Mouse (Mus musculus): ENCODE measurements around the gene Frem2.

Frem2 gene

DNA sequence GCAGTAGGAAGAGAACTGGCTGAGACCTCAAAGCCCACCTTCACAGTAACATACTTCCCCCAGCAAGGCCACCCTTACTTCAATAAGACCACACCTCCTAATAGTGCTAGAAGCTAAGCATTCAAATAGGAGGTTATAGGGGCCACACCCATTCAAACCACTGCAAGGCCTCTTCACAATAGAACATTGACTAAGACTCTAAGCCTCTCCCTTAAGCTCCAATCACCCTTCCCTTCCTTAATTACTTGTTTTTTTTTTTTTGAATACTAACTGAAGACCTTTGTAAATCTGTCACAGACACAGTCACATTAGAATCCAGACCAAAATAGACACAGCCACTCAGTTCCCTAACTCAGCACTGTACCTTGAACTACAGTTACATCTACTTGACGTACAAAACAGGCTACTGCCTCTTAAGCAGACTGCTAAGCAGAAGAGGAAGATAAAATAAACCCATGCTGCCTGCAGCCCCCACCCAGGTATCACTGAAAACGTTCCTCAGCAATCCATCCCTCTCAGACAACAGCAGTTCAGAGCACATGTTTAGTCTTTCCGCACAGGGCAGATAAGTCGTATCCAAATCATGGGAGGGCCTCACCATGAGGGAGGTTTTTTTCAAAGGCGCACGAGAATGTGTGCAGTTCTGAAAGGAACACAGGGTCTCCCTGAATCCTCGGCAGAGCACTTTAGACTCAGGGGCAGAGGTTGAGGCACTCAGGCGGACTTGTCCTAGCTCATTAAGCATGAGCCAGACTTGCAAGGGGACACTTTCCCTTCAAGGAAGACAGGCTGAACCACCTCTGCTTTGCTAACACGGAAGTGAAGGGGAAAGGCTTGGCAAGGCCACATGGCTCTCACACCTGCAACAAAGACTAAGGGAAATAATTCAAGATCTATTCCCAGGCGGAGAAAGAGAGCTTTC lies 101.9 kb downstream of the Frem2 start:
- no peak for DNase-seq (ENCODE audit: low spot score)

DNA sequence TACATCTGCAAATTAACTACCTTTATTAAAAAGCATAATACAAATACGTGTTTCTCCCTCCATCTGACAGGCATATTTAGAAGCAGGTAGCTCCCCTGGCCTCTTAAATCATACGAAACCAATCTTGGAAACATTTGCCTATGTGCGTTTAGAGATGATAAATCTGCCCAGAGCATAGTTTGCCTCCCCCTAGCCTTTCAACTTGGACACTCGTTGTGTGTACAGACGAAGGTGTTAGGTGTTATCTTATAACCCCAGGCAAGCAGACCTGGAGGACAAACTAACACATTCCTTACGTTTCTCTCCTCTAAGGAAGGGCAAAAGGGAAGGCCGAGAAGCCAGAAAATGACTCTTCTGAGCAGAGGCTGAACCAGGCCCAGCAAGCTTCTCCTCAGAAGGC lies 104.5 kb downstream of the Frem2 start:
- DNase-seq (ENCODE audit: low spot score) = no peak

DNA sequence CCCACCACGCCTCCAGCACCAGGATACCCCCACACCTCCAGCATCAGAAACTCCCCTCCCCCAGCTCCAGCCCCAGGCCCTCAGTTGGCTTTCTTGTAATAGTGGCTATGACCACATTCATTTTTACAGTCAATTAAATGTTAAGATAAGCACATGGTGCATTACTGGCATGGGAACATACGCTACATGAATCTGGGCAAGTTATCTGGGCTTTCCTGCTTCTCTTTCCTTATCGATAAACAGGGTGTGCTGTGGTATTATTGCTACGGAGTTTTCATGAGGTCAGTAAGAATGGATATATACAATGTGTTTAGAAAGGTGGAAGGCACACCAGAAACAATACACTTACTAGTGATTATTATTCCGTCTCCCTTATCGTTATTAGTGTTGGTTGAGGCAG lies 125.1 kb downstream of the Frem2 start:
- no peak for DNase-seq (ENCODE audit: low spot score)

DNA sequence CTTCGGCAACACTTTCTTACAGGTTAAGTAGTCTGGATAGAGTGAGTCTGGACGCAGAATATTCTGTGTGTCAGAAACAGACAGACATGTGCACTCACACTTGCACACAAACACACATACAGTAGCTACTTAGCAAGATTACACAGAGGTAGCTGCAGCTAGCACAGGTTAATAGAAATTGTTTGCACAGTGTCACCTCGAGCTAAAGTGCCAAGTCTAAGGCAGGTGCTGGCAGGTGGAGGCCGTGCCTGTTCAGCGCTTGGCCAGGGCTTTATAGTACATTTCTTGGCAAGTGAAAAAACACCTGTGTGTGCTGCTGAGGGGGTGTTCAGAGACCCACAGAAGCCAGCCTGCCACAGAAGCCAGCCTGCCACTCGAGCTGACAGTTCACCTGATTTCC lies 126.8 kb downstream of the Frem2 start:
- no peak for DNase-seq (ENCODE audit: low spot score)

DNA sequence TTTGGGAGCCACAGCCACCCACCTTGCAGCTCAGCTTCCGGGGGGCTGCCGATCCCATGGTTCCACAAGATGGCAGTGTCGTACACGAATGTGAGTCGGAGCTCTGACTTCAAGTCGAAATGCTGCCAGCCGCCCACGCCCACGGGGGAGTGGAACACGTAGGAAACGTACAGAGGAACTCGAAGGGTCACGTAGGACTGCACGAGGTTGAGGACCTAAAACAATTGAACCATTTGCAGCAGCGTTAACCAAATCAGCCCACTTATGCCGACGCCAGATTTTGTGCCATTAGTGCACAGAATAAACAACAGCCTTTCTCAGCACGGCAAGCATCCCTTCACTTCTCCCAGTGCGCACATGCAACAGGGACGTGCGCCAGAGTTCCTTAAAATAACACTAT lies 131.4 kb downstream of the Frem2 start:
- DNase-seq (ENCODE audit: low spot score) = peak; percentile 44

DNA sequence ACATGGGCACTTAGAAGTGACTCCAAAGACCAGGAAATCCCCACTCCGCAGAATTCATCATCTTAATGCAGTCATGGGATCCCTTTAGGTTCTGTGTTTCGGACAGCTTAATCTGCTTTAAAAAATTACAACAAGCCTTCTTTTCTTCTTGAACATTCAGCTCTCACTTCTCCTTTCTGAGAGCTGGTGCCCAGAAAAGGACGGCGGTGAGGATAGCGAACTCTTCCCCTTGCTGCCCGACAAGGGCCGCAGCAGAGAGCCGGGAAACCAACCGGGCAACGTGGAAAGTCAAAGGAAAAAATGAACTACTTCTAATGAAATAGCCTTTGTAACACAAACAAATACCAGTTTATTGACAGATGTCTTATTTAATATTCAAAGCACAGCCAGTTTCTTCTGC lies 134.4 kb downstream of the Frem2 start:
- no peak for DNase-seq (ENCODE audit: low spot score)

DNA sequence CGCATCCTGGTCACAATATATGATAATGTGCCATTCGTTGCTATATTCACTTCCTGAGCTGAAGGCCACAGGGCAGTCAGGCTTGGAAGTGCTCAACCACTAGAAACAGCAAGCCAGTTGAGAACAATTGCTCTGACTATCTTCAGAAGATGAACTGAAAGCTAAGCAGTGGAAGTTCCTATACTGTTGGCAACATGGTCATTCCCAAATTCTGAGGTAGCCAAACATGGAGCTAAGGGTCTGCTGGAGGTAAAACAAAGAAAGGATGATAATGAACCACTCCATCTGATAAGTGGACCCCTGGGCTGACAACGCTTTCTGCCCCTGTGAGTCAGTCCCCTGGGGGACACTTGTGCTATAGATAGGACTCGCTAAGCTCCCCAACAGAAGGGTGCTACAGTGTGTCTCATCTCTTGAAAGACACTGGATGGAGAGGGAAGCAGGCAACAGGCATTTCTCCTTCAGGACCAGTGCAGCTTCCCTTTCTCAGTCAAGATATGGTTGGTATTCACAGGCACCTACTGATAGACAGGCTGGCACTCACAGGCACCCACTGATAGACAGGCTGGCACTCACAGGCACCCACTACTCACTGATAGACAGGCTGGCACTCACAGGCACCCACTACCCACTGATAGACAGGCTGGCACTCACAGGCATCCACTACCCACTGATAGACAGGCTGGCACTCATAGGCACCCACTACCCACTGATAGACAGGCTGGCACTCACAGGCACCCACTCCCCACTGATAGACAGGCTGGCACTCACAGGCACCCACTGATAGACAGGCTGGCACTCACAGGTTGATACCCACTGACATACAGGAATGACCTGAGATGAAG lies 142.7 kb downstream of the Frem2 start:
- DNase-seq (ENCODE audit: low spot score) = no peak

DNA sequence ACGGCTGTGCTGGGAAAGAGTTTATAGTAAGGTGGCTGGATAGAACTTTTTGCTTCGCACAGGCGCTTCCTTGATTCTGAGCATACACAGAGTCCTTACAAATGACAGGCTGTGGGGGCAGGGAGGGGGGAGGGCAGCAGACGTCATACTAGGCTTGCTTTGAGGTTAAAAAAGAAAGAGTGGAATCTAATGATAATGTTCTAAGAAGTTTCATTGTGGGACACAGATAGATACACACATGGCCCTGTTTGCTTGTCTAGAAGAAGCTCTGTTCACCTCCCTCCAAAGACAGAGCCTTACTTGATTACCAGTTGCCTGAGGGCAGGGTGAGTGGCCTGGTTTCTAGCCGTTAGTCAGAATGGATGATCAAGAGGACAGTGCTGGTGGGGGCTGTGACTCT lies 144.1 kb downstream of the Frem2 start:
- DNase-seq (ENCODE audit: low spot score) = no peak

DNA sequence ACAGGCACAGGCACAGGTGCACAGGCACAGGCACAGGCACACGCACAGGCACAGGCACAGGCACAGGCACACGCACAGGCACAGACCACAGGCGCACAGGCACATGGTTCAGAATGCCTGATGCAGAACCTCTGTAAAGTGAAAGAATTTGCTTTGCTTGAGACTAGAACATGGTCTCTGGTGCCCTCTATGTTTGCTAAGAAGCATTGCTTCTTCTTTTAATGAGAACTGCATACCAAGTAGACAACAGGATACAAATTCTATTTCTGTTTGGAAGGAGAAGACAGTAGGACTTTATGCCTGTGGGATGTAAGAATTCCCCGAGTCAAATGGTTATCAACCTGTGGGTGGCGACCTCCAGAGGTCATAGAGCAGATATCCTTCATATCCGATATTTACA lies 154.7 kb downstream of the Frem2 start:
- DNase-seq (ENCODE audit: low spot score) = no peak

DNA sequence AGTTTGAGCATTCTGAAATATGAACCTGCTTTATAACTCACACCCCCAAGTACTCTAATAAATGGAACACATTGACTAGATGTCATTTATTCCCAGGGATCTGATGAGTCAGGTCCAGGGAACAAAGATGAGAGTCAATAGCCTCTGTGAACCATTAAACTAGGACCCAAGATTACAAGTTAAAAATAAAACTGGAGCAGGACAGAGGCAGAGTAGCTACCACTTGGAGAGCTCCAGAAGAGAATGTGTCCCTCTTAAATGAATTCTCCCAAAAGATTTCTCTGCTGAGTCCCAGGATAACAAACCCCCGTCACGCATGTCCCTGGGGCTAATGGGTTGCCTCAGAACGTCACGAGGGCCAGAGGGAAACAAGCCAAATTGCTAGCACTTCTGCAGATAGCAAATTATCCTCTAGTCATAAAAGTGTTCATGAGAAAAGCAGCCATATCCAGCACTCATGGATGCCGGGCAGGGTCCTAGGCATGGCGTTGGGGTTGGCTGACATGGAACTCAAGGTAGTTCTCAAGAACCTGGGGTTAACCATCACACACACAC lies 158.7 kb downstream of the Frem2 start:
- DNase-seq (ENCODE audit: low spot score) = no peak

DNA sequence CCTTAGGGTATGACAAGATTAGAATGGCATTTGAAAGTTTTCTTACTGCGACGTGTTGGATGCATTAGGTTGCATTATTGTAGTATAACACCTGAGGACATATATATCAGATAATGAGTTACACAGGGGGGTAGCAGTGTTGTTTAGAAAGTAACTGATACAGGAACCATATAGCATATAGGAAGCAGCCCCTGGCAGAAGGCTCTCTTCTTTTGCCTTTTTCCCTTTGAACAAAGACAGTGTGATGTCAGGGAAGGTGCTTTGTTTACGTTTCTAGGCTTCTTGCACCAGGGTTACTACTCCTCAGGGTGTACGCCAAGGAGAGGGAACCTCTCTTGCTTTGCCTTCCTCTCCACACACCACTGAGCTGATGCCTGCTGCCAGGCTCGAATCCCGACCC lies 168.8 kb downstream of the Frem2 start, which contains the start of gene Stoml3:
Stoml3 (plus strand) TSS at position 301 of the 400 bp plus-strand sequence.
- no peak for DNase-seq (ENCODE audit: low spot score)

DNA sequence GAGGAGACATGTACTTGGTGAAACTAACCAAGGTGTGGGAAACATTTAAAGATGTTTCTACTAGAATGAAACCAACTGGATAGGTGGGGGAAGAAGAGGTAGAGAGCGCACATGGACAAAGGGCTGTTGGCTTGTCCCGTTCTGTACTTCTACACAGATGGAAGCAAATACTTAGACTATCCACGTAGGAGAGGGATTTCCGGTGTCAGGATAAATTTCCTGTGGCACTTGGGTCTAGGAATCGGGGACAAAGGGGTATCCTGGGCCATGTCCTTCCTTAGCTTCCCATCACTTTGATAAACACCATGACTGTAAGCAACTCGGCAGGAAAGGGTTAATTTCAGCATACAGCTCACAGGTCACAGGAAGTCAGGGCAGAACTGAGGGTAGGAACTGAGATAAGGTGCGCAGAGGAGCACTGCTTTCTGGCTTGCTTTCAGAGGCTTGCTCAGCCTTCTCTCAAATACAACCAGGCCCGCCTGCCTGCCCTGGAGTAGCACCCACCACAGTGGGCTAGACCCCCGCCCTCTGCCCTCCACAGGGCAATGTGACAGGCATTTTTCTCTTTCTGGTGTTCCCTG lies 170.1 kb downstream of the Frem2 start:
- no peak for DNase-seq (ENCODE audit: low spot score)

DNA sequence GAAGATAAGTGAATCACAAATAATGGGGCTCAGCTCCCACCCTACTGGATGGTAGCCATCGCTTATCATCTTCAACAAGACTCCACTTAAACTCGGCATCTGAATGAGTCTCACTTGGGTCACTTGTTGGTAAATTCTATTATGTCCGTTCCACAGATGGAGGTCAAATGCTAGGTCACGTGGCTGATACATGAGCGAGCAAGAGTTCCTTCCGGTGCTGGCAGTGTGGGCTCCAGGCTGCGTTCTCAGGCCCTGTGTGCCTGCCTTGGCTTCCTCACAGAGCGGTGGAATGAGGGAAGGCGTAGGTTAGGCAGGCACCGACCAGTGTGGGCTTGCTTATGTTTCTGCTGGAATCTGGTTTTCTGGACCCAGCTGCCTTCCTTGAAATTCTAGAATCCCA lies 170.6 kb downstream of the Frem2 start:
- no peak for DNase-seq (ENCODE audit: low spot score)

DNA sequence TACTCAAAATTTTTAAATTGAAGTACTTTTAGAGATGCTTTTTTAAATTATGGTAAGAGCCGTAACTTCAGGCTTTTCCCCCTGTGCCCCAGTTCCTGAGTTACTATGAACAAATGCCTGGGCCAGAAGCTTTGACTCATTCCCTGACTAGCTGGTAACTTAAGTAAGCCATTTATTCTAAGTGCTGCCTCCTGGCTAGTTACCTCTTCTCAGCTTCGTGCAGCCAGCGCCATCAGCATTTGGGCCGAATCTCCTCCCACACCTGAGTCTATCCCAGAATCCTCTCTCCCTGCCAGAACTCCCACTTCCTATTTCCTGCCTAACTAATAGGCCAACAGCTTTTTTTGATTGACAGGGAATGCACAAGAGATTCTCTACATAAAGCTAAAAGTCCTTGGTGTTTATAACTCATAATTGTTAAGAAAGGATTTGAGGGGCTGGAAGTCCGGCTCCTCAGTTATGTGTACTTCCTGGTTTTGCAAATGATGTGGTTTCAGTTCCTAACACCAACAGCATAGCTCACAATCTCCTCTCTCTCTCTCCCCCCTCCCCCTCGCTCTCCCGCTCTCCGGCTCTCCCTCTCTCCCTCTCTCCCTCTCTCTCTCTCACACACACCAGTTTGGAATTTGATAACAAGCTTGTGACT lies 173.6 kb downstream of the Frem2 start:
- no peak for DNase-seq (ENCODE audit: low spot score)

DNA sequence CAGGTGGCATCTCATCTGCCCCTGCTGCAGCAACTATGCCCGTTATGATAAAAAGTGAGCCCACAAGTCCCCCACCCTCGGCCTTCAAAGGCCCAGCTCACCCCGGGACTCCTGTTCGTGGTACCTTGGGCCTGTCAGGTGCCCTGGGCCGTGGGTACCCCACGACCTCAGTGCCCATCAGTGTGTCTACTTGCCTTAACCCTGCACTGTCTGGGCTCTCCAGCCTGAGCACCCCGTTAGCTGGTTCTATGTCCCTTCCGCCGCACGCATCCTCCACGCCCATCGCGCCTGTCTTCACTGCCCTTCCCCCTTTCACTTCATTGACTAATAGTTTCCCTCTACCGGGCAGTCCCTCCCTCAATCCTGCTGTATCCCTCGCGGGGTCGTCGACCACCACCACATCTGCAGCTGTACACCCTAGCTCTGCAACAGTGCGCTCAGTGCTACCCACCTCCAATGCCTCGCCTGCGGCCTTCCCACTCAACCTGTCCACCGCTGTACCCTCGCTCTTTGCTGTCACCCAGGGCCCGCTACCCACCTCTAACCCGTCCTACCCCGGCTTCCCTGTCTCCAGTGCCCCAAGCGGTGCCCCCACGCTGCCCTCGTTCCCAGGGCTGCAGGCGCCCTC lies 178.6 kb downstream of the Frem2 start:
- no peak for DNase-seq (ENCODE audit: low spot score)

DNA sequence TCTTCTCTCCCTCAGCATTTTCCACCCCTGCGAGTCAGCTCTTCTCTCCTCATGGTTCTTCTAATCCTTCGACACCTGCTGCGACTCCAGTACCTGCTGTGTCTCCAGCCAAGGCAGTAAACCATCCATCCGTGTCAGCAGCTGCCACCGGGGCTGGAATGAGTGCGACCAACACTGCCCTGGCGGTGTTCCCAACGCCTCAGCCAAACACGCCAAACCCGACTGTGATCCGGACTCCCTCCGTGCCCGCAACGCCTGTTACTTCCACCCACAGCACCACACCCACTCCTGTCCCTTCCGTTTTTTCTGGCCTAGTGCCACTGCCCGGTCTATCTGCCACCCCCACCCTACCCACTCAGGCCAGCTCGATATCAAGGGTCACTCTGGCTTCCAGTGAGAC lies 179.7 kb downstream of the Frem2 start:
- DNase-seq (ENCODE audit: low spot score) = no peak

DNA sequence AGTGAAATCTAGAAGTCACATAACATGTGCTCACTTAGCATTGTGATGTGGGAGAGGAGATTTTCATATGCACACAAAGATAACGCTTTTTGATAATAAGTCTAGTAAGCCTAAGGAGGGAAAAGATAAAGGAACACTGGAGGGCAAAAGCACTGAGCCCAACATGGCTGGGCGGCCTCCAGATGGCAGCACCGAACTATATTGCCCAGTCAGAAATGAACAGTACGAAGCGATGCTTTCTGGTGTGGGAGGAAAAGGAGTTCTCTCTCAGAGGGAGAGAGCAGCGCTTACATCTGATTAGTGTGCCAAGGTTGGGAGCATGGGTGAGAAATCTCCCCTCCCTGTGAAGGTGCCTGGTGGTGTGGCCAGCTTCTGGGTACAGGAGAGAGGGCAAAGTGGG lies 181.3 kb downstream of the Frem2 start:
- DNase-seq (ENCODE audit: low spot score) = no peak

DNA sequence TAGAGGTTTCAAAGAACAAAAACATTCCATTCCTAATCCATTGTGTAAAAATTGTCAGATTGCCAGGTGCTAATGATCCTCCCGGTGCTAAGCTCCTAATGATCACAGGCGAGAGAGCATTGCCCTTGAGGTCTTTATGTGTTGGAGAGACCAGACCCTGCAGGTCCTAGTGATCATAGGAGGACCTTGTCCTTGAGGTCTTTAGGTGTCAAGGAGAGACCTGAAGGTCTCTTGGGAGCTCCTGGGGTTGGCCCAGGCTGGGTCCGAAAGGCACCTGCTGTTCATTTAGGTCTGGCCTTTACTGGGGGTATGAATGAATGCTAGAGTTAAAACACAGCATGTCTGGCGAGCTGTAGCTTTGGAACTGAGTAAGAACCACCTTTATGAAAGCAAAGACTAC lies 183.0 kb downstream of the Frem2 start:
- DNase-seq (ENCODE audit: low spot score) = no peak

DNA sequence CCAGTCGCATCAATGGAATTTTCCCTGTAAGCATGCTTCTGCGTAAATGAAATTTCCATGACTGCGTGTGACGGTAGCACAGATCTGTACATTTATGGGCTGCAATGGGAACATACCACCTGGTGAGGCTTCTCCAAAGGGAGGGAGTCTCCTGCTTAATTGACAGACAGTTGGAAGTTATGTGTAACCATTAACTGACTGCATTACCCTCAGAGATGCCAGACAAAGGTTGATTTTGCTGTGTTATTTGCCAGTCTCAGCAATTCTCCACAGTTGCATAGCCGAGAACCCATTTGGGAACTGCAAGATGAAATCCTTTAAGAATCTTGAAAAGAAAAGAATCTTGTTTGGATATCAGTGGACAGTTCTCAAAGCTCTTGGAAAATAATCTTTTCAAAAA lies 185.1 kb downstream of the Frem2 start:
- no peak for DNase-seq (ENCODE audit: low spot score)

DNA sequence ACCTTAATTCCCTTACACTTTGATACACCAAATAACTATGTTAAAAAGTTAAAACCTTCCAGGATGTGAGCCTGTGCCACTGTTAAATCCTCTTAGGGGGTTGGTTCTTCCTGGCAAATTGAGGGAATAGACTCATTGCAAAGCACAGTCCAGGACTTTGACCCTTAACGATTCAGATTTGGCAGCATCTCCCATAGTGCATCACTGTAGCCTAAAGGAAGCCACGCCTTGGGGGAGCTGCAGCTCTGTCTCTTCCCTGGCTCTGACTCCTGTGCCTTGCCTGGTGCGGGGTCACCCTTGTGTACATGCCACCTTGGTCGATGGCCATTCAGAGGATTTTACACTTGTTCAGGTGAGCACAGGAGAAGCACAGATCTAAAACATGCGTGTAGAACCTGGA lies 187.5 kb downstream of the Frem2 start:
- DNase-seq (ENCODE audit: low spot score) = no peak

DNA sequence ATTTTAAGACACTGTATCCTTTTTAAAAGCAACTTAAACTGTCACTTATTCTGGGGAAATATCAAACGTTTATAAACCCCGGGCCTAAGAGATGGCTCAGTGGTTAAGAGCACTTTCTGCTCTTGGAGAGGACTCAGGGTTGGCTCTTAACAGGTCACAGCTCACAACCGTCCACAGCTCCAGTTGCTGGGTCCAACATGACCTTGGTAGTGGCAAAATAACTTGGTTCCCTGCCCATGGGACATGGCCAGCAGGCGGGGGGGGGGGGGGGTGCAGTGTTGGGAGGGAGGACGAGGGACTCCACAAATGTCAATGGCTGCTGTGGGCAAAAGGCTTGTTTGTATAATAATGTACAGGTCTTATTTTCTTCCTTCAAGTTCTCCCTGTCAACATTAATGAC lies 189.8 kb downstream of the Frem2 start:
- no peak for DNase-seq (ENCODE audit: low spot score)

DNA sequence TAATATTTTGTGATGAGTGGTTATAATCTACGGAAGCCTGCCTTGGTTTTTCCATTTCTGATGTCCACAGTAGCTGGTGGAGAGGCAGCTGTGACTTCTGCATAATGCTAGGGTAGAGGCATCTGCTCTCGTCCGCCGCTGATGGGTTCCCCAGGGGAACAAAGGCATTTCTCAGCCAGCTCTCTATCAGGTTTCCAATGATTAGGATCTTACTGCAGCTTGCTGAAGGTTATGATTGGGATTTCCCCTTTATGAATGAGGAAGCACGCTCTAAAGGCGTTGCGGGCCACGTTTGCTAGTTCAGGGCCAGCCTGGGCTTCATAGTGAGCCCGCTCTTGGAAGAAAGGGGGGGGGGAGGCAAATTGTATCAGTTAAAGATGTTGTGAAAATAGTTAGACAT lies 190.7 kb downstream of the Frem2 start:
- DNase-seq (ENCODE audit: low spot score) = no peak
